In genomic region chr4:98395690-98396437, GRCm38 (mm10) we compare ENCODE assay signal across 8 mouse cellular contexts. TPM values are rescaled to one million over a fixed set of nuclear protein-coding genes. Genes with fewer than 3 reads are reported as not detected.
DNase-seq lines count a peak whose midpoint lies in the region; ATAC-seq lines count a peak whose summit lies in the region.

TSS of gene Patj (plus strand) at chr4:98395785.

- peak within 1 kb of the TSS; percentile 91 for H3K27ac ChIP-seq in intestine, embryonic 15.5 days

- peaks cover 2% of the 10 kb centered on the region; the same call in 1 of the 2 replicates for H3K4me1 ChIP-seq in intestine, embryonic 15.5 days (replicated peaks)

- no peaks in the 10 kb centered on the region for H3K27me3 ChIP-seq in intestine, embryonic 15.5 days (replicated peaks)

- under 1% methylated on average over 72 of the region's 73 CpGs for WGBS in intestine, embryonic 15.5 days

- H3K4me3 ChIP-seq in intestine, embryonic 15.5 days (replicated peaks): peak within 1 kb of the TSS; percentile 85

- H3K4me2 ChIP-seq in intestine, embryonic 15.5 days (replicated peaks): peak within 1 kb of the TSS; percentile 86

- peak; percentile 95 for ATAC-seq in intestine, embryonic 15.5 days
- peak; percentile 74 for ATAC-seq in megakaryocyte progenitor cell, adult 5-6 weeks (replicated peaks; ENCODE audit: poor library complexity)

- peak; percentile 55 for DNase-seq in adipocyte (ENCODE audit: low spot score)
- DNase-seq in embryo, embryonic 11 days: peak; percentile 79
- peak; percentile 40 to 59 for DNase-seq in gastrocnemius, postnatal 4 days (ENCODE audit: low spot score in 2 of 2)
- DNase-seq in left cerebral cortex, postnatal 10 days (ENCODE audit: extremely low spot score in 1 of 2, low spot score in 2 of 2): peak; percentile 17 to 80
- peak; percentile 58 for DNase-seq in right cerebral cortex, postnatal 14 days
- DNase-seq in urinary bladder, postnatal 4 days (ENCODE audit: low spot score in 2 of 2): peak; percentile 66 to 67

- H3K9me3 ChIP-seq in intestine, embryonic 15.5 days: no peaks in the 10 kb centered on the region

- no peaks in the 10 kb centered on the region for H3K36me3 ChIP-seq in intestine, embryonic 15.5 days

- peak within 1 kb of the TSS; percentile 98 for H3K9ac ChIP-seq in intestine, embryonic 15.5 days

- intact Hi-C loops in left cerebral cortex, postnatal 10 days (cut with DNase I): no loop called here

RNA-seq across cellular contexts. Expression of gene Patj, which starts in this region (rescaled TPM):
- total RNA-seq in gastrocnemius, postnatal 4 days (2021): 10 to 100 TPM in 1 of 2 experiments, 1 to 10 TPM in 1; 8.4 to 10.7 TPM
- 21.1 and 22.4 TPM in 2 replicates for polyA plus RNA-seq in intestine, embryonic 15.5 days (2015; fragmentation: Nextera tagmentation; extraction: Ambion mirVana)
- total RNA-seq in left cerebral cortex, postnatal 10 days (2021): 1 to 10 TPM; 7.7 to 8.1 TPM
- total RNA-seq in megakaryocyte progenitor cell, adult 5-6 weeks (2015): 0.76 and 1.8 TPM in 2 replicates
- total RNA-seq in megakaryocyte progenitor cell, adult 5-6 weeks (2017): 3.6 and 10.0 TPM in 2 replicates

Comparison
In these comparisons a context has a peak if more than half of its experiments do, and no peak if none do; other contexts are left out.
1. Peak in every context shown above with its lines: DNase-seq, ATAC-seq, H3K4me3 ChIP-seq and H3K27ac ChIP-seq.